Mouse (Mus musculus): Measurements from ENCODE around the gene Il1rap. TPM values are rescaled to one million over a fixed set of nuclear protein-coding genes. Genes with fewer than 3 reads are reported as not detected.

Gene Il1rap
- polyA plus RNA-seq, 1 experiment from 2014 or later: 3.5 TPM

DNA sequence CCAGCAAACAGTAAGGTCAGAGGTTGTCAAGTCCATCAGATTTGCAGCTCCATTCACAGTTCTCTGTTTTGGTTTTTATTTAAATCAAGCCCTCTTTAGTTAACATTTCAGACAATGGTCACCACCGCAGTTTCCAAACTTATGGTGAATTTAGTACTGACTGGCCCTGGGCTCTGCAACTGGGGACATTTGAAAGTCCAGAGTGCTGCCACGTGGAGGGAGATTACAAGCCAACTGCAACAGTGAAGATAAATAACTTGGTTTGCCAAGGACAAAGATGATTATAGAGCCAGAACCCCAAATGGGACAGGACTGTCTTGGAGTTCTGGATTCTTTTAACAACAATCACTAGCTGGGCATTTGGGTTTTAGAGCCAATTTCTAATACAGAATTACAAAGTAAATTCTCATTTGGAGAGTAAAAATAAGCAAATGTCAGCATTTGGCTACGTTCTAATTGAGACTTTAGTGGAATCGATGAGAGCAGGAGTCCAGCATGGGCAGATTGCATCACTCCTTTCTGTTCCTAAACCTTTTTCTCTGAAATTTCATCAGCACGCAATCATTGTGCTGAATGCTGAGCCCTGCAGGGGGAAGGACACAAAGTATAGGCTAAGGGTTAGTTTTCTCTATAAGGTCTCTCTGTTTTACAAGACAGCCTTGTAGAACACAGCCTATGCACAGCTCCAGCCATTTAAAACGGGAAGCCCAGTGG is 124.3 kb downstream of the Il1rap start:
- no peaks in the 10 kb centered on the region for H3K9me3 ChIP-seq
- no peak overlapping the region for H3K4me2 ChIP-seq
- no peaks in the 10 kb centered on the region for H3K27me3 ChIP-seq
- H3K36me3 ChIP-seq (replicated peaks): no peaks in the 10 kb centered on the region
- no peak overlapping the region for H3K27ac ChIP-seq
- ATAC-seq (ENCODE audit: low FRiP score): no peak
- no peak overlapping the region for H3K4me3 ChIP-seq (replicated peaks)
- no peak overlapping the region for H3K9ac ChIP-seq
- 79% methylated on average over 6 of the region's 6 CpGs for WGBS
- no peaks in the 10 kb centered on the region for H3K4me1 ChIP-seq

- Histone ChIP-seq H3K27me3 (no peaks in the 10 kb centered on the region), H3K4me3 (replicated peaks) (no peak overlapping the region), H3K9ac (no peak overlapping the region), H3K9me3 (no peaks in the 10 kb centered on the region), H3K4me1 (no peaks in the 10 kb centered on the region), H3K36me3 (replicated peaks) (no peaks in the 10 kb centered on the region), H3K27ac (no peak overlapping the region), H3K4me2 (no peak overlapping the region)
- ATAC-seq (ENCODE audit: low FRiP score): no peak
- WGBS: 83% methylated on average over 2 of the region's 2 CpGs
These were observed 125.0 kb downstream of the Il1rap start for GRCm38 (mm10) chr16:26706503-26706902.

DNA sequence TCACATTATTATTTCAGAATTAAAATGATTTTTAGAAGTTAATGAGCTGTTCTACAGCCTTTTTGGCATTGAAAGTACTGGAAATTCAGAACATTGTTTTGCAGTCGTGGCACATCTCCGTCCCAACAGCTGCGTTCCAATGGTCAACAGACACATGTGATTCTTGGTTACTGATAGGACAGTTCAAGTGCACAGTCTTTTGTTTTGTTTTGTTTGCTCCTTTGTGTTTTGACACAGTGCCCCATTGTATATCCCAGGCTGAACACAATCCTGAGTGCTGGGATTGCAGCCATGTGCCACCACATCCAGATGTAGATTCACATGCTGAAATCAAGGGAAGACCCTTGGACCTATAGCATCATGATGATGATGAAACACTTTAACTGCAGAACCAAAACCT is 129.4 kb downstream of the Il1rap start:
- H3K27me3 ChIP-seq: no peaks in the 10 kb centered on the region
- no peak overlapping the region for H3K4me2 ChIP-seq
- no peak overlapping the region for H3K9ac ChIP-seq
- no peaks in the 10 kb centered on the region for H3K36me3 ChIP-seq (replicated peaks)
- no peaks in the 10 kb centered on the region for H3K9me3 ChIP-seq
- no peak overlapping the region for H3K4me3 ChIP-seq (replicated peaks)
- ATAC-seq (ENCODE audit: low FRiP score): no peak
- WGBS: 84% methylated on average over 3 of the region's 3 CpGs
- no peaks in the 10 kb centered on the region for H3K4me1 ChIP-seq
- H3K27ac ChIP-seq: no peak overlapping the region

DNA sequence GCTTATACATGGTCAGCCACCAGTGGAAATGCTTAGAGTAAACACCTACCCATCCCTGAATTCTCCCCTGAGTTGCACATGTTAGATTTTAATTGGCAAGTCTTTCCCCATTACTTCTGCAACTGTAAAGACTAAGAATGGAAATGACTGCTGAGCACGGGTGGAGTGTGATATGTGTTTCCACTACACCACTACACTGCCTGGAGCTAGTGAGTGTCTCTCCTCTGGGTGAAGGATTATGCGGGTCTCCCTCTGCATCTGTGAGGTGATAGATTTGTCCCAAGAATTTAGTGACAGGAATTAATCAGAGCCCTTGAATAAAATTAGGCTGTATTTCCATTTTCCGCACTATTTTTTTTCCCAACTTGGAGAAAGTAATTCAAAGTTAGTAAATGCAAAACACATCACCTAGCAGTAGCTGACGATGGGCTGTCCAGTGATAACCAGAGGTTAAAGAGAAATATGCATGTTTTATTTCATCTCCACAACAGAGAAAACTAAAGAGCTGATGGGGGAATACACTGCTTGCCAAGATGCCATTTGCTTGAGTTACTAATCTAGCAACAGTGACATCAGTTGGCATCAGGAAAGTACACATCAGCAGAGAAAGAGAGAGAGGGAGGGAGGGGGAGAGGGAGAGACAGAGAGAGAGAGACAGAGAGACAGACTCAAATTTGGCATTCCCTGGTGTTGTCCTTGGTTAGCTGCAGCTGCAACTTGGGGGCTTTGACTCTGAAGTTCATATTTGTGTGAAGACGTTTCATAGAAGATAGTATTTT is 132.2 kb downstream of the Il1rap start:
- no peak overlapping the region for H3K9ac ChIP-seq
- no peak overlapping the region for H3K27ac ChIP-seq
- 85% methylated on average over 5 of the region's 5 CpGs for WGBS
- no peaks in the 10 kb centered on the region for H3K36me3 ChIP-seq (replicated peaks)
- no peaks in the 10 kb centered on the region for H3K27me3 ChIP-seq
- no peaks in the 10 kb centered on the region for H3K9me3 ChIP-seq
- H3K4me1 ChIP-seq: no peaks in the 10 kb centered on the region
- ATAC-seq (ENCODE audit: low FRiP score): no peak
- no peak overlapping the region for H3K4me2 ChIP-seq
- H3K4me3 ChIP-seq (replicated peaks): no peak overlapping the region

- no peaks in the 10 kb centered on the region for H3K4me1 ChIP-seq
- no peak overlapping the region for H3K9ac ChIP-seq
- H3K4me3 ChIP-seq (replicated peaks): no peak overlapping the region
- no peaks in the 10 kb centered on the region for H3K9me3 ChIP-seq
- H3K36me3 ChIP-seq (replicated peaks): no peaks in the 10 kb centered on the region
- WGBS: 87% methylated on average over 11 of the region's 11 CpGs
- no peak for ATAC-seq (ENCODE audit: low FRiP score)
- no peaks in the 10 kb centered on the region for H3K27me3 ChIP-seq
- no peak overlapping the region for H3K27ac ChIP-seq
- H3K4me2 ChIP-seq: no peak overlapping the region
These were observed 141.0 kb downstream of the Il1rap start for GRCm38 (mm10) chr16:26722464-26722863.

DNA sequence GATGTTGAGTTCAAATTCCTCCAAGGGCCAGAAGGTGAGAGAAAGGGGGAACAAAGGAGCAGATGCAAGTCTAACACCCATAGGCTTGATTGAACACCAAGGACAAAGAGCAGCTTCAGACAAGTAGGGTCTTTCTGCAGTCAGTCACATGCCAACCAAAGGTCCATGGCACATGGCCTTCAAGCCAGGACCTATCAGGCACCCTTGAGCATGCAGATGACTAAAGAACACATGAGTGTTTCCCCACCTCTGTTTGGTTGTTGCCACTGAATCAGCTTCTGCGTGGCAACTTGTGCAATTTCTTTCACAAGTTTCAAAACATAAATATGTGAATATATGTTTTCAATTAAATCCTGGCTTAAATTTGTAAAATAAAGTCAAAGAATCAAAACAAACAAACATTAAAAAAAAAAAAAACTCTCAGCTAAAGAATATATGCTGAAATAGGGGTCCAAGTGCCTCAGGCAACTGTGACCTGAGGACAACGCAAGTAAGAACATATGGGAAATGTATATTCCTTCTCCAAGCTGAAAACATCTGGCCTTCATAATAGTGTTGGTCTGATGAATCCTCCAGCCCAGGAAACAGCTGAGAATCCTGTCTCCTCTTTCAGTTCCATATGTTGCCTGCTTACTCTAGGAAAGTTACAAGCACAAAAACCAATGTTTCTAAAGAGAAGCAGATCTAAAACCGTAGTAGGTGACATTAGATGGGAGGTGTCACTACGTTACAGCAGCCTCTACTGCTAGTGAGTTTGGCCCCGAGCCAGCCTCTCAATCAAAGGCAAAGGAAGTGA is 142.6 kb downstream of the Il1rap start:
- no peak overlapping the region for H3K9ac ChIP-seq
- H3K36me3 ChIP-seq (replicated peaks): no peaks in the 10 kb centered on the region
- no peak overlapping the region for H3K4me2 ChIP-seq
- 76% methylated on average over 5 of the region's 5 CpGs for WGBS
- H3K4me3 ChIP-seq (replicated peaks): no peak overlapping the region
- no peaks in the 10 kb centered on the region for H3K4me1 ChIP-seq
- no peak for ATAC-seq (ENCODE audit: low FRiP score)
- H3K27ac ChIP-seq: no peak overlapping the region
- no peaks in the 10 kb centered on the region for H3K9me3 ChIP-seq
- H3K27me3 ChIP-seq: no peaks in the 10 kb centered on the region

DNA sequence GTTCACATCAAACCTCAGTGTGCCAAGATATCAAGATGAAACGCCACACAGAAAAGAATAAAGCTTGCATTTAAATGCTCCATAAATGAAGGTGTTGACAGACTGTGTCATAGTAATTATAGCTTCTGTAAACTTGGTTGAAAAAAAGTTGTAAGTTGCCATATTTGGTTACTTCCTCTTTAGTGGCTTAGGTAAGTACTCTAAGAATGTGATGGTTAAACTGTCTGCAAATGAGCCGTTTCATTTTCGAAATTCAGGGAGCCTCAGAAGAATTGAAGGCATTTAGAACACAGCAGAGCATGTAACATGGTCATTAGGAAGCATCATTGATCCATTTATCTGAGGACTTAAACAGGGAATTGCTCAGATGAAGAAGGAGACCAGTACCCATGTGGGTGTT is 146.6 kb downstream of the Il1rap start:
- ATAC-seq (ENCODE audit: low FRiP score): no peak
- no peak overlapping the region for H3K9ac ChIP-seq
- H3K27me3 ChIP-seq: no peaks in the 10 kb centered on the region
- 85% methylated on average over 3 of the region's 3 CpGs for WGBS
- no peak overlapping the region for H3K27ac ChIP-seq
- H3K36me3 ChIP-seq (replicated peaks): no peaks in the 10 kb centered on the region
- H3K4me1 ChIP-seq: no peaks in the 10 kb centered on the region
- H3K4me3 ChIP-seq (replicated peaks): no peak overlapping the region
- H3K9me3 ChIP-seq: no peaks in the 10 kb centered on the region
- H3K4me2 ChIP-seq: no peak overlapping the region

DNA sequence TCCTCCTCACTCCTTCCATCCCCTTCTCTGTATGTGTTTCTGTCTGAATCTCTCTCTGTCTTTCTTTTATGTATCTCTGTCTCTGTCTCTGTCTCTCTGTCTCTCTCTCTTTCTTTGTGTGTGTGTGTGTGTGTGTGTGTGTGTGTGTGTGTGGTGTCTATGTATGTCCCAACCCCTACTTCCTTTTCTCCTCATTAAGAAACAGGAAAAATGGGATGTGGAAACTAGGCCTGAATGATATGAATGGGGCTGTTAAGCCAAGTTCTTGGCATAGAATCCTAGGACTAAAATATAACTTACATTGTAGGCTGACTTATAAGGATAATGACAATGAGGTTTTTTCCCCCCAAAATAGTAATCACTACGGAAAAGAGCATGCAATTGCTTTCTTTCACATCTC is 149.4 kb downstream of the Il1rap start:
- ATAC-seq (ENCODE audit: low FRiP score): no peak
- Histone ChIP-seq H3K27me3 (no peaks in the 10 kb centered on the region), H3K4me1 (no peaks in the 10 kb centered on the region), H3K4me2 (no peak overlapping the region), H3K9me3 (no peaks in the 10 kb centered on the region), H3K9ac (no peak overlapping the region), H3K4me3 (replicated peaks) (no peak overlapping the region), H3K36me3 (replicated peaks) (no peaks in the 10 kb centered on the region), H3K27ac (no peak overlapping the region)
- WGBS: 89% methylated on average over 1 of the region's 1 CpGs

- no peak for ATAC-seq (ENCODE audit: low FRiP score)
- Histone ChIP-seq H3K27me3 (no peaks in the 10 kb centered on the region), H3K4me3 (replicated peaks) (no peak overlapping the region), H3K4me2 (no peak overlapping the region), H3K36me3 (replicated peaks) (no peaks in the 10 kb centered on the region), H3K9ac (no peak overlapping the region), H3K27ac (no peak overlapping the region), H3K4me1 (no peaks in the 10 kb centered on the region), H3K9me3 (no peaks in the 10 kb centered on the region)
- 56% methylated on average over 3 of the region's 3 CpGs for WGBS
These were observed 151.1 kb downstream of the Il1rap start for GRCm38 (mm10) chr16:26732566-26732965.

GRCm38 (mm10) chr16:26755381-26756155 is 174.1 kb downstream of the Il1rap start:
- H3K36me3 ChIP-seq (replicated peaks): no peaks in the 10 kb centered on the region
- no peaks in the 10 kb centered on the region for H3K9me3 ChIP-seq
- no peak overlapping the region for H3K4me3 ChIP-seq (replicated peaks)
- H3K9ac ChIP-seq: no peak overlapping the region
- no peaks in the 10 kb centered on the region for H3K27me3 ChIP-seq
- H3K4me1 ChIP-seq: no peaks in the 10 kb centered on the region
- H3K27ac ChIP-seq: no peak overlapping the region
- no peak overlapping the region for H3K4me2 ChIP-seq
- WGBS: 82% methylated on average over 5 of the region's 5 CpGs
- no peak for ATAC-seq (ENCODE audit: low FRiP score)

GRCm38 (mm10) chr16:26775976-26776375 is 194.5 kb downstream of the Il1rap start:
- Histone ChIP-seq H3K4me2 (no peak overlapping the region), H3K36me3 (replicated peaks) (no peaks in the 10 kb centered on the region), H3K4me1 (no peaks in the 10 kb centered on the region), H3K9me3 (no peaks in the 10 kb centered on the region), H3K27me3 (no peaks in the 10 kb centered on the region), H3K27ac (no peak overlapping the region), H3K9ac (no peak overlapping the region), H3K4me3 (replicated peaks) (no peak overlapping the region)
- 92% methylated on average over 2 of the region's 2 CpGs for WGBS
- ATAC-seq (ENCODE audit: low FRiP score): no peak

DNA sequence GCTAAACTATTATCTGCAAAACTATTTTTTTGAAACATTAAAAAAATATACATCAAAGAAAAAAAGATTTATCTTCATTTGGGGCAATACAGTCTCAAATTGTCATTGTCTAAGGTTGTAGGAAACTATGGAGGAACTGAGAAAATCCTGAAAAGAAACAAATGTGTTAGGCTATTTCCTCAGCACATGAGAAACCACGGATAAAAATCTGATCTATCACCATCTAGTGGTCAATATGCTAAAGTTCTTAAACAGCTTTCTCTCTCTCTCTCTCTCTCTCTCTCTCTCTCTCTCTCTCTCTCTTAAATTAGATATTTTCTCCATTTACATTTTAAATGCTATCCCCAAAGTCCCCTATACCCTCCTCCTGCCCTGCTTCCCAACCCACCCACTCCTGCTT is 195.6 kb downstream of the Il1rap start:
- no peak for ATAC-seq (ENCODE audit: low FRiP score)
- H3K27ac ChIP-seq: no peak overlapping the region
- no peak overlapping the region for H3K9ac ChIP-seq
- no peaks in the 10 kb centered on the region for H3K9me3 ChIP-seq
- no peak overlapping the region for H3K4me3 ChIP-seq (replicated peaks)
- no peaks in the 10 kb centered on the region for H3K27me3 ChIP-seq
- no peak overlapping the region for H3K4me2 ChIP-seq
- no peaks in the 10 kb centered on the region for H3K36me3 ChIP-seq (replicated peaks)
- no peaks in the 10 kb centered on the region for H3K4me1 ChIP-seq
- 16% methylated on average over 1 of the region's 1 CpGs for WGBS

All from forebrain, embryonic 12.5 days (tissue).